Mouse (Mus musculus) heart, adult 8-10 months (tissue): ENCODE results near the gene Gm4869. TPM values are rescaled to one million over a fixed set of nuclear protein-coding genes. Genes with fewer than 3 reads are reported as not detected.
"Not testable (repeated sequence)": the region's sequence is repeated elsewhere in the genome, so short reads cannot be mapped to it uniquely, and the experiment has no call there.

Experiments used
- DNase-seq: peaks from one replicate; pipeline ENCODE4 v3.0.0; 2022; ENCODE audit warnings: low spot score
- total RNA-seq, 4 experiments: library from RNA; stranded (reverse); gene quantifications; 2 replicates each; pipeline ENCODE4 v1.2.4; 2022

Gene Gm4869
- total RNA-seq = not detected

DNA sequence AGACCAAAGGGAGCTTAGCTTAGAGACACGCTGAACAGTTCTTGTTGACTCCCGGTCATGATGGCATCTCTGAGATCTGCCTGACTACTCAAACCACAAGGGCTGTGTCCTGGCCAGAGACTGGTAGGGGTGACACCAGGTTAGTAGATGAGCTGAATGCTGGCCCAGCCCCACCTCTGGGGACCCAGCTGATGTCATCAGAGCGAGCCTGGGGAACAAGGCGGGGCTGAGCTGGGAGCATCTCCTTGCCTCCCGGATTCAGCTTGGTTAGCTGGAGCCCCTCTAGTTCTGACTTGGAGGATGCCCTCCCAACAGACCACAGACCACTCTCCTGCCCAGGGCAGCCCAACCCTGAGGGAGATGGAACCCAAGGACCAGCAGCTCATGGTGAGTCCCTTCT is at the start of gene Gm4869:
Gm4869 (plus strand) TSS at position 301 of the 400 bp plus-strand sequence.
- DNase-seq = no peak

DNA sequence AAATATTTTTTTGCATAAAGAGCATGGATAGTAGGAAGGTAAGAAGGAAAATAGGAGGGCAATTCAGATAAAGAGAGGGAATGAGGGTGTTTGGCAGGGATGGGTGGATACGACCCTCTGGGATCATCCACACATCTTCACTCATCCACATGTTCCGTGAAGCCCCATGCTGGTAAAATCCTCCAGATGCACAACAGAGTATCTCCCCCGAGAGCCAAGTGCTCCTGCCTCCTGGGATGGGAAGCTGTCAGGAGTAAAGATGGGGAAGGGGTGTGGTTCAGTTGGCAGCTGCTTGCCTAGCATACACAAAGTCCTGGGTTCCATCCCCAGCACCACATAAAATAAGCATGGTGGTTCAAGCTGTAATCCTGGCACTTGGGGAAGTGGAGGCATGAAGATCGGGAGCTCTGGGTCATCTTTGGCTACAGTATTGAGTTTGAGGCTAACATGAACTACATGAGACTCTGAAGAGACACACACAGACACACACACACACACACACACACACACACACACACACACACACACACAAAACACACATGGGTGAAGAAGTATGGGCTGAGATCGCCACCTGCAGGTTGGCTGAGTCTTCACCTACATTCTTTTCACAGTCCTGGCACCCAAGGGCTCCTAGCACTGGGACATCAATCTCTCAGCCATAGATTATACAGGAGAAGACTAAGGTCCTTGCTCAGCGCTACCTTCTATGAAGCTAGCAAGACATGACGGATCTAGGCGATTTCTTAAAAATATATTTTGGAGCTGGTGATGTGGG is 49.1 kb upstream of the Gm4869 start:
- DNase-seq = no peak

GRCm38 (mm10) chr5:140402640-140403270 is 42.7 kb upstream of the Gm4869 start:
- DNase-seq = no peak

GRCm38 (mm10) chr5:140405126-140405525 is 40.3 kb upstream of the Gm4869 start:
- no peak for DNase-seq

DNA sequence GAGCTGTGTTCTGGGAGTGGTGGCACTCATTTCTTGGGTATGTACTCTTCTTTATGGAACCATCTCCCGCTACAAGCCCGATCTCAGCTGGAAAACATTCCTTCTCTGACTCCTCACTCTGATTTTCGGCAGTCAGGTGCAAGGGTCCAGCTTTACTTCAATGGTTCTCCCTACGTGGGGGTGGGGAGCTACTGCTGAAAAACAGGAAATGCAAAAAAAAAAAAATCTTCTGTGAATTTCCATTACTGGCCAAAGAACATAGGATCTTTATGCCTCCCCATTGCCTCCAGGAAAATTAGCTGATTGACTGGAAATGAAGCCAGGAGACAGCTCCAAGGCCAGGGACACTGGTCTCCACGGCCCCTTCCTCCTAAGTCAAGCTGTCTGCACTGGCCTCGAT is 38.8 kb upstream of the Gm4869 start:
- DNase-seq = no peak

DNA sequence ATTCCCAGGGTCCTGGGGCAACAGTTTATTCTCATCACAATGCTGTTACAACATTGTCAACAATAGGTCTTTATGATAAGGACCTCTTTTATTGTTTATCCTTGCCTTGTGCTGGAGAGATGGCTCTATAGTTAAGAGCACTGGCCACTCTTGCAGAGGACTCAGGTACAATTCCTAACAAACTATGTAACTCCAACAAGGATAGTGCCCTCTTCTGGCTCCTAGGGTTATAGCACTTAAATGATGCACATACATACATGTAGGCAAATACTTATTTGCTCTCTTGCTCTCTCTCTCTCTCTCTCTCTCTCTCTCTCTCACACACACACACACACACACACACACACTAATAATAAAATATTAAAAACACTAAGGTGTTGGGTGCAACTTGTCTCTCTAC is 36.6 kb upstream of the Gm4869 start:
- DNase-seq = no peak

- DNase-seq = peak; percentile 43
Observed at GRCm38 (mm10) chr5:140411339-140411738, 34.1 kb upstream of the Gm4869 start.

DNA sequence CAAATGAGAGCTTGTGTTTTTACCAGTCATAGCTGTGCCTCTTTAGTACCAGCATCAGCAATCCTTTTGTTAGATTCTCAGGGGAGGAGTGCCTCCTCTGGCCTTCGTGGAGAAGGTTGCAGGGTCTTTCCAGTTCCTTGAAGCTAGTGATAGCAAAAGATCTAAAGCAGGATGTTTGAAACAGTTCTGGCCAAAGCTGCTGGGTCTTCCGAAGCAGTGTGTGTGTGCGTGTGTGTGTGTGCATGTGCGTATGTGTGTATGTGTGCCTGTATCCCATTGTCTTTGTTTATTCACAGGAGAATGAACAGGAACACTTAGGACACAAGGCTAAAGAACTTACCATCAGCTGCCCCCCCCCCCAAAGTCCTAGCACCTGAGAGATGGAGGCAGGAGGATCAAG is 30.8 kb upstream of the Gm4869 start:
- no peak for DNase-seq

GRCm38 (mm10) chr5:140418106-140418488 is 27.3 kb upstream of the Gm4869 start:
- no peak for DNase-seq

DNA sequence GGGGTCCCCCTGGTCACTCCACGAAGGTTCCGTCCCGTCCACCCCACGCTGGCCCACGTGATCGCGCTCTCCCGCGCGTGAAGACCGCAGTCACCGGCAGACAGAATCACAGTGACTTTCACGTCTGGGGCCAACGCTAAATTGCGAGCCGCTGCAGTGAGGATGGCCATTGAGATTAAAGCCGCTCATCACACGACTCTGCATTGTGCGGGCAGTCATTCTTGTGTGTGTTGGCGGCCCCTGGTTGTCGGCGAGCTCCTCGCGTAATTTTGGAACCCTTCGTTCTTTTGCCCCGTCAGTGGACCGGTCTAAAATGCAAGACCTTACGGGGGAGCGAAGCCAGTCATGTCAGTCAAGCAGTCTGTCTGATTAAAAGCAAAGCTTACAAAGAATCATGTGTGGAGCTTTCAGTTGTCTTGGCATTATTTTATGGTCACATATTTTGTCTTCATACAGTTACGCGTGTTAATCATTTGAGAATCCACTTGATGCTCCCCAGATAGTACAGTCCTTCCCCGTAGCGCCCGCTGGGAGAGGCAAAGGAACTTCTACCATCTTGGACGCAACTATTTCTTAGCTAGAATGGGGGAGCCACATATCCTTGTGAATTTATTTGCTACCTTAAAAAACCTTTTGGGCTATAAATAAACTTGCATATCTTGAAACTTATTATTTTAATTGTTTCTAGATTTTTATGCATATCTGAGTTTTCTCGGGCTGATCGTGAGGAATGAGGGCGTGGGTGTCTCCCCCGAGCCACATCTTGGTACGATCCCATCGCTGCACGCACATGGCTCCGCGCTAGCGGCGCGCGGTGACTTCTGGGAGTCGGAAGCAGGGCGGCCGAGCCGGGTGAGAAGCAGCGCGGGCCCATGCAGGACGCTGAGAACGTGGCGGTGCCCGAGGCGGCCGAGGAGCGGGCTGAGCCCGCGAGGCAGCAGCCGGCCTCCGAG is 26.7 kb upstream of the Gm4869 start, which contains the start of gene Eif3b:
Eif3b (plus strand) TSS at position 840 of the 953 bp plus-strand sequence.
- peak; percentile 90 for DNase-seq

DNA sequence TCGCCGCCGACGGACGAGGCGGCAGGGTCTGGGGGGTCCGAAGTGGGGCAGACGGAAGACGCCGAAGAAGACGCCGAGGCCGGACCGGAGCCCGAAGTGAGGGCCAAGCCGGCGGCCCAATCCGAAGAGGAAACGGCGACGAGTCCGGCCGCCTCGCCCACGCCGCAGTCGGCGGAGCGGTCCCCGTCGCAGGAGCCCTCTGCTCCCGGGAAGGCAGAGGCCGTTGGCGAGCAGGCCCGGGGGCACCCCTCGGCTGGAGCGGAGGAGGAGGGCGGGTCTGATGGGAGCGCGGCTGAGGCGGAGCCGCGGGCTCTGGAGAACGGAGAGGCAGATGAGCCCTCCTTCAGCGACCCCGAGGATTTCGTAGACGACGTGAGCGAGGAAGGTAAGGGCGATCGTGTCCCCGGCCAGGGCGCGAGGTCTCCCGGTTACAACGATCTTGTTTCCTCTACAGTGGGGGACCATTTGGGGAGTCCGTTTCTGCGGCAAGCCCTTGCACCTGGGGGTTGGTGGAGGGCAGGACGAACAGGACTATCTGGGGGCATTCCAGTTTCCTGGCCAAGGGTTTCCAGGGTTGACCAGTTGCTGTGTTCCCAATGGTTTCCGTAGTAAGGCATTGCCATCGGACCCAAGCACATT is 25.9 kb upstream of the Gm4869 start:
- no peak for DNase-seq

- no peak for DNase-seq
Observed at GRCm38 (mm10) chr5:140420616-140421015, 24.8 kb upstream of the Gm4869 start.

- DNase-seq = no peak
Observed at GRCm38 (mm10) chr5:140425016-140425783, 20.2 kb upstream of the Gm4869 start.

DNA sequence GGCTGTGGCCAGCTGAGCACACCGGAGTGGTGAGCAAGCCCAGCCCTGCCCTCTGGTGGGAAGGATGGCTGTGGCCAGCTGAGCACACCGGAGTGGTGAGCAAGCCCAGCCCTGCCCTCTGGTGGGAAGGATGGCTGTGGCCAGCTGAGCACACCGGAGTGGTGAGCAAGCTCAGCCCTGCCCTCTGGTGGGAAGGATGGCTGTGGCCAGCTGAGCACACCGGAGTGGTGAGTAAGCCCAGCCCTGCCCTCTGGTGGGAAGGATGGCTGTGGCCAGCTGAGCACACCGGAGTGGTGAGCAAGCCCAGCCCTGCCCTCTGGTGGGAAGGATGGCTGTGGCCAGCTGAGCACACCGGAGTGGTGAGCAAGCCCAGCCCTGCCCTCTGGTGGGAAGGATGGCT is 6.3 kb upstream of the Gm4869 start:
- DNase-seq = not testable (repeated sequence)

GRCm38 (mm10) chr5:140441406-140441805 is 4.0 kb upstream of the Gm4869 start:
- DNase-seq = no peak

GRCm38 (mm10) chr5:140444012-140444411 is 1.4 kb upstream of the Gm4869 start:
- DNase-seq = peak; percentile 7

DNA sequence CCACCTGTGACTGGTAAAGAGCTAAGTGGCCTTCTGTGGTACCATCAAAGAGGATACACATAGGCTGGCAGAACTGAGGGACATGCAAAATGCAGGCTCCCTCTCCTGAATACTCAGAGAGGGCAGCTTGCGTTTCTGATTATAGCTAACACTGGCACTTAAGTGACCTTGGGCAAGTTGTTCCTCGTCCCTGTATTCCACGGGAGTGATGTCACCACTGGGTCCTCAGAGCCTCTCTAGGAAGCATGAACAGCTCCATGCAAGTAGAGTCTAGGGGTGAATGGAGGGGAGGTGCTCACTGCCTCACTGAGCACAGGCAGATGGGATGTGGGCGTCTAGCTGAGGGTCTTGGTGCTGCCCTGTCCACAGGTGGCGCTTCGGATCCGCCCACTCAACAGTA is 609 bp downstream of the Gm4869 start:
- DNase-seq = no peak

GRCm38 (mm10) chr5:140454488-140454887 is 9.0 kb downstream of the Gm4869 start:
- DNase-seq = no peak

DNA sequence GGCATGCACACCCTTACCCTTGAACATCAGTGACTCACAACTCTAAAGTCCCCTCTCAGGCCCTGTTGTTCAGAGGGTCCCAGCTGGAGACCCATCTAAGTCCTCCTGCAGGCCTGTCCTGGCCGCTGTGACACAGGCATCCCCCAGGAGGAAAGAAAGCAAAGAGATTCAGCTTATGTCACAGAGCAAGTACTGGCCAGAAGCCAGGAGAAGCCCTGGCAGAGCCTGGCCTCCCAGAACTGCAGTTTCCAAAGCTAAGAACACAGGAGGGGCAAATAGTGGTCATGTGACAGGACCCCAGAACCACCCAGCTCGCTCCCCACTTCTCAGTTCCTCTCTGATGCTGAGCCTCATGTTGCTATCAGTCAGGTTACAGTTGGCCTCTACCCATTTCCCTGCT is 10.0 kb downstream of the Gm4869 start:
- DNase-seq = no peak

DNA sequence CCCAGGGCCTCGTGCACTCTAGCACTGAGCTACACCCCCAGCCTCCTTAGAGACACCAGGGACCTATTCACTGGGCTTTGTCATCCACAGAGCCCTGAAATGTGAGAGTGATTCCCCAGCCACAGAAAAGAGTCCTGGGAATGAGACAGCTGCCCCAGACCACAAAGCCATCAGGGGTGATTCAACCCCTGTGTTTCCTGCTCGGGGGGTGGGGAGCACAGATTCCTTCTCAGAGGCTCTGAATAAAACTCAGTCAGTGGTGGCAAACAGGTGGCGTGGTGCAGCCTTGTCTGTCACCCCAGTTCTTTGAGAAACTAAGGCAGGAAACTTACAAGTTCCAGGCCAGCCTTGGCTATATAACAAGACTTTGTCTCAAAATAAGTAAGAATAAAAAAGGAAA is 16.0 kb downstream of the Gm4869 start:
- DNase-seq = no peak

- not testable (repeated sequence) for DNase-seq
Observed at GRCm38 (mm10) chr5:140463151-140463550, 17.7 kb downstream of the Gm4869 start.
